Mouse (Mus musculus) layer of hippocampus, adult 9-11 months (tissue): Measurements from ENCODE around the gene Snx15.

Source experiments
- DNase-seq: peaks from one replicate; pipeline ENCODE4 v3.0.0; 2022

Snx15 gene

DNA sequence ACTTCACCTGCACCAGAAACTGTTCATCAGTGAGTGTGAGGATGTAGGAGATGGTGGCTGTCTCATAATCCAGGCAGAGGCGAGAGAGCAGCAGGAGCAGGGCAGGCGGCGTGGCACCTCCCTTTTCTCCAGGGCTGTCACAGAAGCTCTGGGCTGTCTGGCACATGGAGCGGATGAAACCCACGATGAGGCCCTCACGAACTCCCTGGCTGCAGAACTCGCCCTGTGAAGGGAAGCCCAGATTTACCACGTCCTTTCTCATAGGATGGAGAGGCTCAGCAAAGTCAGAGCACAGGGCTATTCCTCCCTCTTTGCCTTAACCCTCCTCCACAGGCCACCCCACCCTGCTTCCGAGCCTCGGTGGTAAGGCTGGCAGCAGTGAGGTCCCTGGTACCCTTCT, 58.3 kb downstream of the Snx15 start:
- DNase-seq: no peak
